Mouse (Mus musculus): ENCODE data around the gene Grb2. TPM values are rescaled to one million over a fixed set of nuclear protein-coding genes. Genes with fewer than 3 reads are reported as not detected.
A peak's percentile ranks its signal among the peaks of the same experiment; 100 is the strongest.

The Grb2 gene
- polyA plus RNA-seq, 1 experiment from 2014 or later, result 52.5 TPM

GRCm38 (mm10) chr11:115742926-115743325 lies 34.5 kb upstream of the Grb2 start:
- ATAC-seq (ENCODE audit: insufficient number of reproducible peaks, low FRiP score, low TSS enrichment, low read depth) (no peak), DNase-seq (ENCODE audit: low spot score) (no peak)
- Histone ChIP-seq H3K9ac (ENCODE audit: low read length) (no peak overlapping the region), H3K4me3 (ENCODE audit: low read depth, low read length) (no peak overlapping the region), H3K27me3 (ENCODE audit: control insufficient read depth, insufficient read depth, low read length) (no peaks in the 10 kb centered on the region), H3K4me1 (ENCODE audit: control insufficient read depth, insufficient read depth, low read length) (0 out of 2 replicates have a peak, but pooled peaks cover 6% of the 10 kb centered on the region), H3K4me2 (ENCODE audit: low read depth, severe bottlenecking) (no peak overlapping the region), H3K36me3 (ENCODE audit: control insufficient read depth, insufficient read depth, low read length) (no peaks in the 10 kb centered on the region), H3K27ac (replicated peaks; ENCODE audit: low read depth, low read length) (no peak overlapping the region), H3K9me3 (ENCODE audit: control insufficient read depth, low read length) (no peaks in the 10 kb centered on the region)
- 87% methylated on average over 9 of the region's 9 CpGs for WGBS

GRCm38 (mm10) chr11:115741070-115741469 lies 32.7 kb upstream of the Grb2 start:
- H3K27me3 ChIP-seq (ENCODE audit: control insufficient read depth, insufficient read depth, low read length), result no peaks in the 10 kb centered on the region
- no peak overlapping the region for H3K4me2 ChIP-seq (ENCODE audit: low read depth, severe bottlenecking)
- H3K36me3 ChIP-seq (ENCODE audit: control insufficient read depth, insufficient read depth, low read length), result no peaks in the 10 kb centered on the region
- no peaks in the 10 kb centered on the region for H3K9me3 ChIP-seq (ENCODE audit: control insufficient read depth, low read length)
- no peak overlapping the region for H3K4me3 ChIP-seq (ENCODE audit: low read depth, low read length)
- WGBS, result 88% methylated on average over 11 of the region's 11 CpGs
- DNase-seq (ENCODE audit: low spot score) (no peak), ATAC-seq (ENCODE audit: insufficient number of reproducible peaks, low FRiP score, low TSS enrichment, low read depth) (no peak)
- no peak overlapping the region for H3K9ac ChIP-seq (ENCODE audit: low read length)
- H3K4me1 ChIP-seq (ENCODE audit: control insufficient read depth, insufficient read depth, low read length), result 0 out of 2 replicates have a peak, but pooled peaks cover 6% of the 10 kb centered on the region
- H3K27ac ChIP-seq (replicated peaks; ENCODE audit: low read depth, low read length), result no peak overlapping the region

- Histone ChIP-seq H3K4me3 (ENCODE audit: low read depth, low read length) (no peak overlapping the region), H3K4me2 (ENCODE audit: low read depth, severe bottlenecking) (no peak overlapping the region), H3K36me3 (ENCODE audit: control insufficient read depth, insufficient read depth, low read length) (no peaks in the 10 kb centered on the region), H3K4me1 (ENCODE audit: control insufficient read depth, insufficient read depth, low read length) (0 out of 2 replicates have a peak, but pooled peaks cover 4% of the 10 kb centered on the region), H3K27ac (replicated peaks; ENCODE audit: low read depth, low read length) (no peak overlapping the region), H3K27me3 (ENCODE audit: control insufficient read depth, insufficient read depth, low read length) (no peaks in the 10 kb centered on the region), H3K9me3 (ENCODE audit: control insufficient read depth, low read length) (no peaks in the 10 kb centered on the region), H3K9ac (ENCODE audit: low read length) (no peak overlapping the region)
- ATAC-seq (ENCODE audit: insufficient number of reproducible peaks, low FRiP score, low TSS enrichment, low read depth) (no peak), DNase-seq (ENCODE audit: low spot score) (no peak)
- WGBS, result 42% methylated on average over 13 of the region's 13 CpGs
Measured at GRCm38 (mm10) chr11:115738275-115738885, 30.0 kb upstream of the Grb2 start.

GRCm38 (mm10) chr11:115737608-115738208 lies 29.3 kb upstream of the Grb2 start:
- H3K4me1 ChIP-seq (ENCODE audit: control insufficient read depth, insufficient read depth, low read length), result 0 out of 2 replicates have a peak, but pooled peaks cover 3% of the 10 kb centered on the region
- H3K36me3 ChIP-seq (ENCODE audit: control insufficient read depth, insufficient read depth, low read length), result no peaks in the 10 kb centered on the region
- no peak overlapping the region for H3K27ac ChIP-seq (replicated peaks; ENCODE audit: low read depth, low read length)
- no peak overlapping the region for H3K4me2 ChIP-seq (ENCODE audit: low read depth, severe bottlenecking)
- H3K9me3 ChIP-seq (ENCODE audit: control insufficient read depth, low read length), result no peaks in the 10 kb centered on the region
- DNase-seq (ENCODE audit: low spot score) (no peak), ATAC-seq (ENCODE audit: insufficient number of reproducible peaks, low FRiP score, low TSS enrichment, low read depth) (no peak)
- WGBS, result 75% methylated on average over 10 of the region's 10 CpGs
- no peaks in the 10 kb centered on the region for H3K27me3 ChIP-seq (ENCODE audit: control insufficient read depth, insufficient read depth, low read length)
- H3K9ac ChIP-seq (ENCODE audit: low read length), result no peak overlapping the region
- no peak overlapping the region for H3K4me3 ChIP-seq (ENCODE audit: low read depth, low read length)

- DNase-seq (ENCODE audit: low spot score) (no peak), ATAC-seq (ENCODE audit: insufficient number of reproducible peaks, low FRiP score, low TSS enrichment, low read depth) (no peak)
- no peak overlapping the region for H3K27ac ChIP-seq (replicated peaks; ENCODE audit: low read depth, low read length)
- H3K9ac ChIP-seq (ENCODE audit: low read length), result no peak overlapping the region
- no peaks in the 10 kb centered on the region for H3K9me3 ChIP-seq (ENCODE audit: control insufficient read depth, low read length)
- 73% methylated on average over 11 of the region's 11 CpGs for WGBS
- no peaks in the 10 kb centered on the region for H3K36me3 ChIP-seq (ENCODE audit: control insufficient read depth, insufficient read depth, low read length)
- H3K4me3 ChIP-seq (ENCODE audit: low read depth, low read length), result no peak overlapping the region
- no peak overlapping the region for H3K4me2 ChIP-seq (ENCODE audit: low read depth, severe bottlenecking)
- H3K4me1 ChIP-seq (ENCODE audit: control insufficient read depth, insufficient read depth, low read length), result 0 out of 2 replicates have a peak, but pooled peaks cover 3% of the 10 kb centered on the region
- H3K27me3 ChIP-seq (ENCODE audit: control insufficient read depth, insufficient read depth, low read length), result no peaks in the 10 kb centered on the region
Measured at GRCm38 (mm10) chr11:115734041-115734686, 25.8 kb upstream of the Grb2 start.

- H3K27me3 ChIP-seq (ENCODE audit: control insufficient read depth, insufficient read depth, low read length), result no peaks in the 10 kb centered on the region
- WGBS, result 59% methylated on average over 2 of the region's 2 CpGs
- H3K27ac ChIP-seq (replicated peaks; ENCODE audit: low read depth, low read length), result no peak overlapping the region
- H3K4me2 ChIP-seq (ENCODE audit: low read depth, severe bottlenecking), result no peak overlapping the region
- H3K9me3 ChIP-seq (ENCODE audit: control insufficient read depth, low read length), result no peaks in the 10 kb centered on the region
- H3K36me3 ChIP-seq (ENCODE audit: control insufficient read depth, insufficient read depth, low read length), result no peaks in the 10 kb centered on the region
- no peak for ATAC-seq (ENCODE audit: insufficient number of reproducible peaks, low FRiP score, low TSS enrichment, low read depth)
- H3K4me3 ChIP-seq (ENCODE audit: low read depth, low read length), result no peak overlapping the region
- no peaks in the 10 kb centered on the region for H3K4me1 ChIP-seq (ENCODE audit: control insufficient read depth, insufficient read depth, low read length)
- no peak overlapping the region for H3K9ac ChIP-seq (ENCODE audit: low read length)
- no peak for DNase-seq (ENCODE audit: low spot score)
Measured at GRCm38 (mm10) chr11:115723231-115723630, 14.8 kb upstream of the Grb2 start.

GRCm38 (mm10) chr11:115722638-115723037 lies 14.2 kb upstream of the Grb2 start:
- no peak overlapping the region for H3K27ac ChIP-seq (replicated peaks; ENCODE audit: low read depth, low read length)
- no peaks in the 10 kb centered on the region for H3K4me1 ChIP-seq (ENCODE audit: control insufficient read depth, insufficient read depth, low read length)
- no peak overlapping the region for H3K4me2 ChIP-seq (ENCODE audit: low read depth, severe bottlenecking)
- no peak for ATAC-seq (ENCODE audit: insufficient number of reproducible peaks, low FRiP score, low TSS enrichment, low read depth)
- no peaks in the 10 kb centered on the region for H3K9me3 ChIP-seq (ENCODE audit: control insufficient read depth, low read length)
- no peak overlapping the region for H3K9ac ChIP-seq (ENCODE audit: low read length)
- H3K4me3 ChIP-seq (ENCODE audit: low read depth, low read length), result no peak overlapping the region
- H3K27me3 ChIP-seq (ENCODE audit: control insufficient read depth, insufficient read depth, low read length), result no peaks in the 10 kb centered on the region
- WGBS, result 19% methylated on average over 14 of the region's 14 CpGs
- no peaks in the 10 kb centered on the region for H3K36me3 ChIP-seq (ENCODE audit: control insufficient read depth, insufficient read depth, low read length)
- peak; percentile 83 for DNase-seq (ENCODE audit: low spot score)

- H3K4me1 ChIP-seq (ENCODE audit: control insufficient read depth, insufficient read depth, low read length), result no peaks in the 10 kb centered on the region
- WGBS, result 60% methylated on average over 8 of the region's 8 CpGs
- no peak overlapping the region for H3K4me2 ChIP-seq (ENCODE audit: low read depth, severe bottlenecking)
- no peaks in the 10 kb centered on the region for H3K27me3 ChIP-seq (ENCODE audit: control insufficient read depth, insufficient read depth, low read length)
- no peak overlapping the region for H3K27ac ChIP-seq (replicated peaks; ENCODE audit: low read depth, low read length)
- no peaks in the 10 kb centered on the region for H3K9me3 ChIP-seq (ENCODE audit: control insufficient read depth, low read length)
- no peak overlapping the region for H3K4me3 ChIP-seq (ENCODE audit: low read depth, low read length)
- DNase-seq (ENCODE audit: low spot score) (no peak), ATAC-seq (ENCODE audit: insufficient number of reproducible peaks, low FRiP score, low TSS enrichment, low read depth) (no peak)
- no peaks in the 10 kb centered on the region for H3K36me3 ChIP-seq (ENCODE audit: control insufficient read depth, insufficient read depth, low read length)
- H3K9ac ChIP-seq (ENCODE audit: low read length), result no peak overlapping the region
Measured at GRCm38 (mm10) chr11:115717660-115718390, 9.4 kb upstream of the Grb2 start.

All from limb, embryonic 11.5 days (tissue).